Mouse (Mus musculus) limb, embryonic 12.5 days (tissue): Measurements from ENCODE around the gene Vmn2r69. TPM values are rescaled to one million over a fixed set of nuclear protein-coding genes. Genes with fewer than 3 reads are reported as not detected.

ENCODE experiments used
- ATAC-seq: fragments of 200-750 bp; cut with Nextera tagmentation; 2 replicates; pipeline ENCODE4 v1.8.0; 2017; ENCODE audit warnings: low read depth, moderate TSS enrichment; ENCODE audit not compliant: insufficient number of reproducible peaks, insufficient read depth, low FRiP score, low TSS enrichment
- H3K27ac ChIP-seq: fragments of 300-500 bp; sonication (generic); 2 replicates; pipeline ENCODE4 v1.5.1; 2016; ENCODE audit warnings: mild to moderate bottlenecking, moderate library complexity
- H3K27me3 ChIP-seq: fragments of 300-500 bp; sonication (generic); 2 replicates; pipeline ENCODE4 v1.6.1; 2016; ENCODE audit warnings: mild to moderate bottlenecking, moderate library complexity
- H3K36me3 ChIP-seq: fragments of 300-500 bp; sonication (generic); 2 replicates; pipeline ENCODE4 v1.6.1; 2016; ENCODE audit warnings: mild to moderate bottlenecking, moderate library complexity
- H3K4me1 ChIP-seq: fragments of 300-500 bp; sonication (generic); replicated peaks from 2 replicates; pipeline ENCODE4 v1.6.1; 2016
- H3K4me2 ChIP-seq: fragments of 300-500 bp; sonication (generic); 2 replicates; pipeline ENCODE4 v1.6.1; 2016; ENCODE audit warnings: mild to moderate bottlenecking, moderate library complexity
- H3K4me3 ChIP-seq: fragments of 300-500 bp; sonication (generic); replicated peaks from 2 replicates; pipeline ENCODE4 v1.5.1; 2016; ENCODE audit warnings: mild to moderate bottlenecking
- H3K9ac ChIP-seq: fragments of 300-500 bp; sonication (generic); replicated peaks from 2 replicates; pipeline ENCODE4 v1.6.1; 2016; ENCODE audit warnings: mild to moderate bottlenecking, moderate library complexity
- H3K9me3 ChIP-seq: fragments of 300-500 bp; sonication (generic); 2 replicates; pipeline ENCODE4 v1.6.1; 2016; ENCODE audit warnings: mild to moderate bottlenecking, moderate library complexity
- WGBS: fragments of 180-500 bp; shearing (Covaris S2); methylation state at CpG from one replicate; pipeline ENCODE4 v1.1.7; 2016; 5-methylcytosine and 5-hydroxymethylcytosine counted together
- polyA plus RNA-seq: library from polyadenylated mRNA; unstranded; fragments of >200 nt; fragmentation: Nextera tagmentation; extraction: Ambion mirVana; gene quantifications from 2 replicates; pipeline ENCODE4 v1.2.1, GENCODE M21; 2016

Gene Vmn2r69
- not detected in 2 replicates for polyA plus RNA-seq

DNA sequence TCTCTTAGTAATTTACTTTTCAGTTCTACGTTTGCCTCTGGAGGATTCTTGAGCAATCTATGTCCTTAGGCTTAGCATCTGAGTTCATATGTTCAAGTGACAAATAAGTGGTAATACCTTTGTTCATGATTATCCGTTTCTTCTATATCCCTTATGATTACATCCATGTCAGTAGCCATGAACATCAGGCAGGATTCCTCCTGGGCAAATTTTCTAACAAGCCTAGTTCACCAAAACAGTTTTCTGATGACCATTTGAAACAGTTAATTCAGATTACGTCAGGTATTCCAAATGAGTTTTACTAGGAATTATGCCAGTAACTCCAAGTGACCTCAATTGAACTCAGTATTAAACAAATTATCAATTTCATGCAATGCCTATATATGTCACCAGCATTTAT lies at the start of gene Vmn2r69:
Gene Vmn2r69, minus strand, starts transcription at position 101 of the 400 bp plus-strand sequence.
- Histone ChIP-seq H3K9me3 (no peaks in the 10 kb centered on the region), H3K4me3 (no peak within 1 kb of the TSS), H3K4me2 (no peak within 1 kb of the TSS), H3K9ac (no peak within 1 kb of the TSS), H3K27ac (no peak within 1 kb of the TSS), H3K27me3 (no peaks in the 10 kb centered on the region), H3K4me1 (no peaks in the 10 kb centered on the region), H3K36me3 (no peaks in the 10 kb centered on the region)
- WGBS = 72% methylated on average over 3 of the region's 3 CpGs
- no peak for ATAC-seq

Other genes with a start within 250 kb of the Vmn2r69 start
- gene Vmn2r68, start 178.1 kb downstream of the Vmn2r69 start, polyA plus RNA-seq = not detected in 2 replicates
- not detected in 2 replicates for gene Vmn2r71, start 147.2 kb upstream of the Vmn2r69 start, polyA plus RNA-seq
- not detected in 2 replicates for gene Vmn2r70, start 153.3 kb upstream of the Vmn2r69 start, polyA plus RNA-seq